Mouse (Mus musculus): ENCODE measurements around the gene Cep170b.

The Cep170b gene

DNA sequence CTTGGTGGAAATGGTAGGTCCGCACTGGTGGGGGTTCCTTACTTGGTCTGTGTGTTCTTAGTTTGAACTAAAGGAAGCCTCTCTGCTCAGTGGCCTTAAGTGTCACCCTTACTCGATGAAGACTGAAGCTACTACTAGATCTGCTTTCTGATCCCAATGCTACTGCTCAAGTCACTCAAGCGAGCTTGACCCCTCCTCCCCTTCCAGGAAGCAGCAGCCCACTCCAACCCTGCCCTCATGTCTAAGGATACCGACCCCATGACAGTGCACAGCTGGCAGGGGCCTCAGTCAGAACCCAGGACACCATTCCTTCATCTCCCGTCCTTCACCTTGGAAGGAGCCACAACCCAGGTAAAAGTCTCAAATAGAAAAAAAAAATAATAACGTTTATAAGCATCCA is at the start of gene Cep170b:
TSS of gene Cep170b (plus strand) at position 240 of the 400 bp plus-strand sequence.
- DNase-seq (ENCODE audit: low spot score) = no peak

DNA sequence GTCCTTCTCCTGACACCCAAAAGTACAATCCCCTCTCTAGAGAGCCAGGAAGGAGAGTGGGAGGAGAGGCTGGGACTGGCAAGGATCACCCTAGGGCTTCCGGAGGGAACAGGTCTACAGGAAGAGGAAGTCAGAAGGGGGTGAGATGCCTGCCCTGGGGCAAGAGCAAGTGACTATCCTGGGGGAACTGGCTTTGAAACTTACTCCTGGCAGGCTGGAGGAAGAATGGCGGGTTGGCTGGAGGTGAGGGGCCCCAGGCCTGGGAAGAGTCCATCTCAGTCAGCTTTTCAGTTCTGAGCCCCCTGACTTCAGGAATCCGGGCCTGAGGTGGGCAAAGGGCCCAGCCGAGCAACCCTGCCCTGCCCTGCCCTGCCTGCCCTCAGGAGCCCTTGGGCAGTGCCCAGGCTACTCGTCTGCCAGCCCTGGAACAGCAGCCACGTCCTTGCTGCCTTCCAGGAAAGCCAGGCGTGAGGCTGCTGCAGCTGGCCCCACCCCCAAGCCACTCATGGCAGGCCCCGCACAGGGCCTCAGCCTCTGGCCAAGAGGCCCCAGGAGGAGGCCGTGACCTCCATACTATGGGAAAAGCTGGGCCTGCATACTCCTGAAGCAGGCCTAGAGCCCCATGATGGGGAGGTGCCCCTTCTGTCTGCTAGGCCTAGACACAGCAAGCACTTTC is 49.4 kb upstream of the Cep170b start:
- no peak for DNase-seq (ENCODE audit: low spot score)

DNA sequence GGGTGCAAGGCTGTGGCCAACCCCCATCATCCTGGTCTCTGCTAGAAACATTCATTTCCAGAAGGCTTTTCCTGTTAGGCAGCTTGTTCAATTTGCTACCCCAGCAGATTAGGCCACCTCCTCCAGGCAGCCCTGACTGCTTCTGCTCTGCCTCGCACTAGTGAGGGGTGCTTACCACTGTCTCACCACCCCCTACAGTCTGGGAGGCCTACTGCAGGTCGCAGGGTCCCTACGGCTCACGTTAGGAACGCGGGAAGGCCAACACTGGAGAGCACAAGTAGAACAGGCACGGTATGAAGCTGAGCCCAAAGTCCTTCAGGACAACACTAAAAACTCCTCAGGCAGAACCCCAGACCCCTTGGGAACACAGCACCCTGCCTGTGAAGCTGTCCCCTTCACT is 48.4 kb upstream of the Cep170b start:
- DNase-seq (ENCODE audit: low spot score) = no peak

DNA sequence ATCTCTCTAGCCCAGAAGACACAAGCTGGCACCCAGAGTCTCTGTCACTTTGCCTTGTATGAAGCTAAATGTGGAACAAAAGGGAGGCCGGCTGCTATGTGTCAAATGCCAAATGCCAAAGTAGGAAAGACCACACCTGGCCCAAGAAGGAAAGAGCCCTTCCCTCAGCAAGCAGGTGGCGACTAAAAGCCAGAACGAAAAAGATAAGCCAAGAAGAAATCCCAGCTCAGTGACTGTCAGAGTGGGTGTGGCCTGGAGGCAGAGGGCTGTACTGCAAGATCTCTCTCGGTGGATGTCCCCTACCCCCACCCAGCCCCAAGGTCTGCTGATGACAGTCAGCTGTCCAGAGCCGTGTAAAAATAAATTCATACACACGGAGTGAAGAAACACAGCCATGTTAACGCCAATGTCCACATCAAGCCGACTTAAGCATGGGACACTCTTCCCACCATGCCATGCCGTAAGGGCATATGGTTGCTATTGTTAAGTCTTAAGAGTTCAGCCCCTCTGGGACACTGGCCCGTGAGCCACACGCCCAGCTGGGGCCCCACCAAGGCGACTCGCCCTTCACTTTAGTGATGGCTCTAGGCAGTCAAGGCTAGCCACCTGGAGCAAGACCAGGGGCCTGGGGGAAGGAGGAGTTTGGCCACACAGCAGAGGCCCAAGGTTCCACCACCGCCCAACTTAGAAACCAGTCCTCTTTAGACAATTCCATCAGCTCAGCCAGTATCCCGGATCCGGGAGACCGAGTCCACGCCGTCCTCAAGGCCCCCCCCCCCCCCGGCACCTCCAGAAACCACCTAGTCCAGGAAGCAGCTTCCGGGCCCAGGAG is 47.3 kb upstream of the Cep170b start:
- no peak for DNase-seq (ENCODE audit: low spot score)

DNA sequence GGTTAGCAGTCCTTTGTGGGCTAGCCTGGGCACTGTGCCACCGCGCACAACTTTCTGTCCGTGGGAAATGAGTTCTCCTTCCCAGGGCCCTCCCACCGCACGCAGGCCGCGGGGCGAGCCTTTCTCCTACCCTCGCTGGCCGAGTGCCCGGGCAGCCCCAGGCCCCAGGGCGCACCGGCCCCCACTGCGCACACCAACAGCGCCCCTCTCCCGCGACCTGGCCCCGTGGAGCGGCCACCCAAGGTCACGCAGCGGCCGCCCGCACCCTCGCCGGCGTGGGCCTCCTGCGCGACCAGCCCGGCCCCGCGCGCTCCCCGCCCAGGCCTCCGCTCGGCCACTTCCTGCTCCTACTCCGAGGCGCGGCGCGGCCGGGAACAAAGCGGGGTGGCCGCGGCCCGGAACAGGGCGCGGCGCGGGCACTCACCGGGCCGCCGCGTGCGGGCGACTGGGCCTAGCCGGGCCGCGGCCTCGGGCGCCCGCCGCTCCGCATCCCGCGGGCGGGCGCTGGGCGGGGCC is 46.6 kb upstream of the Cep170b start:
- DNase-seq (ENCODE audit: low spot score) = peak; percentile 61

DNA sequence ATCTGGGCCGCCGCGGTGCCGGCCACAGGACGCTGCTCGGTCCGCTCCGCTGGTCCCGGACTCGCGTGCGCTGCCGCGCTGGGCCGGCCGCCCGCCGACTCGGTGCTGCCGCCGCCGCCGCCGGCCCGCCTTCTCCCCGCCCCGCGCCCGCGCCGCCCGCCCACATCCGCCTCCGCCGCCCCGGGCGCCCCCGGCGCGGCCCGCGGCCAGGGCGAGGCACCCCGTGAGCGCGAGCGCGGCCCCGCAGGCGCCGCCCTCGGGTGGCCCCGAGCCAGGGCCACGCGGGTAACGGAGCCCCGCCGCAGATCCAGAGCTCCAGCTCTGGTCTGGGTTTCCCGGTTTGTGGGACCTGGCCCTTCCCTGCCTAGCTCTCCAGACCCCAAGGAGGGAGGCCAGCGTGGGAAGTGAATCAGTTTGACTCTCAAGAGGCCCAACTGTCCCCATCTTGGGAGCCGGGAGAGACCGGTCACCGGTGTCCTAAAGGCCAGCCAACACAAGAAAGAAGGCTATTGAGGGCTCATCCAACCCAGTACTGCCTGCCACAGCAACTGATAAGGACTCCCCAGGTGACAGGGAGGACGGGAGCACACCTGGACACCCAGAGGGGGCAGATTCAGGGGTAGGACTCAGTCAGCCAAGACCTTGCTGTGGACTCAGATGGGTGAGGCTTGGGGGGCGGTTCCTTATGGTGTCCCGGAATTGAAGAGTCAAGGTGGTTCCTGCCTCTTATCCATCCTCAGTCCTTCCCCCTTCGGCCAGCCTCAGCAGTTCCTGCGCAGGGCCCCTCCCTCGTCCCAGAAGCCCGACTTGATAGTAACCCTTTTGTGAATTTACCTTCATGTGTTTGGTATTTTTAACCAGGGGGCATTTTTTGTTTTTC is 45.9 kb upstream of the Cep170b start, which contains the start of gene Akt1:
TSS of gene Akt1 (minus strand) at position 753 of the 880 bp plus-strand sequence.
- DNase-seq (ENCODE audit: low spot score) = peak; percentile 61

DNA sequence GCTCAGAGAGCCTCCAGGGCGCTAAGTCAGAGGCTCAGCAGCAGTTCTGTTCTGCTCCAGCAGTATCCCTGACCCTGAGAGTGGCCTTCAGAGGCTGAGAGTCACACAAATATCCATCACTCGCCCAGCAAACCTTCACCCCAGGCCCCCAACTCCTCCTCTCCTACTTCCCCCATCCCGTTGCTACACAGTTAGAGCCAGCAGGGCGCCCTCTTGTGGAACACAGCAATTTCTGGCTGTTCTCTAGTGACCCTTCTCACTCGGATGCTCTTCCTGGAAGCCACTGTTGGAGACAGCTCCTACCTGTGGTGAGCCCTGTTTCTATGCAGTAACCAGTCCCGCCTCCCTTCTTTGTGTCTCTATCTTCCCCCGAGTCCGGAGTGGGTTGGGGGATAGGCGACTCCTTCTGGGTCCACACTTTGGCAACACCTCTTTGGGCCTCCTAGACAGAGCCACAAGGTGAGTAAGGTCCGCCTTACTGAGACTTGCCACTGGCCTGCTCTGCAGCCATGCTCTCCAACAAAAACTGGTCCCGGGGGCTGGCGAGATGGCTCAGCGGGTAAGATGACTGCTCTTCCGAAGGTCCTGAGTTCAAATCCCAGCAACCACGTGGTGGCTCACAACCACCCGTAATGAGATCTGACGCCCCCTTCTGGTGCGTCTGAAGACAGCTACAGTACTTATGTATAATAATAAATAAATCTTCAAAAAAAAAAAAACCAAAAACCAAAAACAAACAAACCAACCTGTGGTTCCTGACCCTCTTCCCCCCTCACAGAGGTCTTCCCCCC is 44.8 kb upstream of the Cep170b start:
- peak; percentile 78 for DNase-seq (ENCODE audit: low spot score)

DNA sequence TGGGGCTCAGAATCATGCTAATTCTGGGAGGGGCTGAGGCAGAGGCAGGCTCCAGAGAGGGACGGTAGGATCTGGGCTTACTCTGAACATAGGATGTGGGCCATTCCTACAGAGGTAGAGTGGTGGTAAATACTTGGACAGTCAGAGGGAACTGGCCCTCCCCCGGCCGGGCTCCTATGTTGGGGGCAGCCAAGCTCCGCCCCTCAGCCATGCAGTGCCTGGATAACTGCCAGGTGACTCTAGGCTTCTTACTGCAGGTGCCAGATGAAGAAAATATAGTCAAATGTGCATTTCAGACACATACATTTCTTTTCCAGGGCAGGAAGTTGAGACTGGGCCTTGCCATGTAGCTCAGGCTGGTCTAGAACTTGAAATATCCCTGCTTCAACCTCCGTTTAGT is 43.2 kb upstream of the Cep170b start:
- no peak for DNase-seq (ENCODE audit: low spot score)

DNA sequence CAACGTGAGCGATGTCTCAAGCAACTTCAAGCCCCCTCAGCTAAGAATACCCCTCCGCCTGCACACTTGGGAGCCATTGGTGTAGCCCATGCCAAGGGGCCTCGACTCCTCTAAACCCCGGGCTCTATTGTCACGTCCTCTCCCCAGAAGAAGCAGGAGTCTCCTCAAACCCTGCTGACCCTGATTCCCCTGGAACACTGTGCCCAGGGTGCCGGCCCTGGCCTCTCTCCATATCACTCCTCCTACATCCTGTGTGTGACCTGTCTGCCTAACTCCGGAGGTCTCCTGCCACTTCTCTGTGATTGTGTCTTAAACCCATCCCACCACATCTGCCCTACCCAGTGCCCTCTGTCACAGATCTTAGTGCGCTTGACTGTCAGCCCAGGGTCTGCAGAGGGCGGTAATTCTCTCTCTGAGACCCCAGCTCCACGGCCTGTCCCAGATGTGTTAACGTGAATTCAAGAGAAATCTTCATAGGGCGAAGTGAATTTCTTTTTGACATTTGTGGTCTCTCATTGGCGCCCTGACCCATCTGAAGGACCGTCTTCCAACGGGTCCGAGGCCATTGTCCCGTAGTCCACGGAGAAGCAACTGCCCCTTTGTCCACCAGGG is 42.2 kb upstream of the Cep170b start:
- no peak for DNase-seq (ENCODE audit: low spot score)

DNA sequence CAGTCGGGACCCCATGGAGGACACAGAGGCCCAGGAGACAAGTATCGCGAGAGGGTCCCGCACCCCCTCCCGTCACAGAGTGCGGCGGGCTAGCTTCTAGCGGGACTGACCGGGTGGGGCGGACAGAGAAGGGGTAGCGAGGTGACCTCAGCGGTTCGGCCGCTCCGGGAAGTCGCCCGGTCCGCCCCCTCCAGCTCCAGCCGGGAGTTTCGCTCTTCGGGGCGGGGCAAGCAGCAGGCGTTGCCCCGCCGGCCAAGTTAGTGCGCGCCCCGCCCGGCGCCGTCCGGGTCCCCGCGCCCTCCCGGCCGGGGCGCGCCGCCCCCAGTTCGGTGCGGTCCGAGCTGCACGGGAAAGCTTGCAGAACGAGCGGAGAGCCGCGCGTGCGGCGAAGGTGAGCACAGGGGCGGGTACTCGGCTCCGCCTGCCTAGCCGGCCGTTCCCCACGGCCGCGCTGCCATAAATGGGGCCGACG is 41.7 kb upstream of the Cep170b start, which contains the start of gene Zbtb42:
TSS of gene Zbtb42 (plus strand) at position 274 of the 472 bp plus-strand sequence.
- DNase-seq (ENCODE audit: low spot score) = peak; percentile 52

DNA sequence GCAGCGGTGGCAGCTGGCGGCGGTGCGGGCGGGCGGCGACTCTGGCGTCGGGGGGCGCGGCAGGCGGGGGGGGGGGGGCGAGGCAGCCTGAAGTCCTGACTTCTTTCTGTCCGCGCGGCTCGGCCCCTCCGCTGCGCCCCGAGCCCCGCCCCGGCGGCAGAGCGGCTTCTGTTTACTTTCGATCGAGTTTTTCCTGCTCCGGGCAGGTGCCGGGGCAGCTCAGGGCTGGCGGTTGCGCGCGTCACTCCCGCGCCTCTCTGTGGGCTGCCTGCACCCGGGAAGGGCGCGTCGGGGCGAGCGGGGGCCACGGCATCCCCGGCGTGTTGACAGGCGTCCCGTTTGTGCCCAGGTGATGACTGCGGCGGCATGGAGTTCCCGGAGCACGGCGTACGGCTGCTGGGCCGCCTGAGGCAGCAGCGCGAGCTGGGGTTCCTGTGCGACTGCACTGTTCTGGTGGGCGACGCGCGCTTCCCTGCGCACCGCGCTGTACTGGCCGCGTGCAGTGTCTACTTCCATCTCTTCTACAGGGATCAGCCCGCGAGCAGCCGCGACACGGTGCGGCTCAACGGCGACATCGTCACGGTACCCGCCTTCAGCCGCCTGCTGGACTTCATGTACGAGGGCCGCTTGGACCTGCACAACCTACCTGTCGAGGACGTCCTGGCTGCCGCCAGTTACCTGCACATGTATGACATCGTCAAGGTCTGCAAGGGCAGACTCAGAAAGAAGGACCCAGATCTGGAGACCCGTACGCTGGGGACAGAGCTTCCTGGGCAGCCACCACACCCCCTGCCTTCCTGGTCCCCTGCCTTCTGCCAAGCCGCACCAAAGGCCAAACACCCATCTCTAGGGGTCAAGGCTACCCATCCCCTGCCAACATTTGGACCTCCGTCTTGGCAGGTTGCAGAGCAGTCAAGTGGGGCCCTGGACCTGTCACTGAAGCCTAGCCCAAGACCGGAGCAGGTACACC is 40.9 kb upstream of the Cep170b start:
- DNase-seq (ENCODE audit: low spot score) = no peak

DNA sequence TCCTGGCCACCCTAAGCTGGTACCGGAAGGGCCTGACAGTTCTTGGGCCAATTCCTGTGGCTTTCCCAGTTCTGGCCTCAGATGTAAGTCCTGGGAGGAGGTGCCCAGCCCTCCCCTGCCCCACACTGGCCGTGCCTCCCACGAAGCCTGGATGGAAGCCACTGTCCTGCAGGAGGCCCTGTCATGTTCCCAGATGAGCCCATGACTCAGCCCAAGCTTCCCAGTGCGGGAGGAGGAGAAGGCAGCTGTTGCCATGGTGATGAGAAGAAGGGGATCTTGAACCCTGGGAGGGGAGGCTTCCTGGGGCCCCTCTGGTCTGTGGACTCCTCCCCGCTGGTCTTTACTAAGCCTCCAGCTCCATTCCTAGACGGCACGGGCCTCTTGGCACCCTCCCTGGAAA is 36.9 kb upstream of the Cep170b start:
- no peak for DNase-seq (ENCODE audit: low spot score)

DNA sequence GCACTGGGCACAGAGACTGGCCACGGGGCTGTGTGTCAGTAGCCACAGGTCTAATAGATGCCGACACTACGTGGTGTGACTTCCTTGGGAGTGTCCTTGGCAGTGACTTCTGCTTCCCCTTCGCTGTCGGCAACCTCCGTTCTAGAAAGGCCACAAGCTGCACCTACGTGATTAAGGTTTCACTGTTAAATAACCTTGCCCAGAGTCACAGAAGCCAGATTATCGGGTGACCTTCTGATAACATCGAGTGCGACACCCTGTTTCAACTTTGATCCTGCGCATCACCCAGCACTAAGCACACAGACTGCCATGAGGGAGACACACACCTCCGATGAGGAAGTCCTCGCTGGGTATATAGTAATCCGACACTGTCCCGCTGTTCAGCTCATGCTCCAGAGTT is 31.8 kb upstream of the Cep170b start:
- DNase-seq (ENCODE audit: low spot score) = no peak

DNA sequence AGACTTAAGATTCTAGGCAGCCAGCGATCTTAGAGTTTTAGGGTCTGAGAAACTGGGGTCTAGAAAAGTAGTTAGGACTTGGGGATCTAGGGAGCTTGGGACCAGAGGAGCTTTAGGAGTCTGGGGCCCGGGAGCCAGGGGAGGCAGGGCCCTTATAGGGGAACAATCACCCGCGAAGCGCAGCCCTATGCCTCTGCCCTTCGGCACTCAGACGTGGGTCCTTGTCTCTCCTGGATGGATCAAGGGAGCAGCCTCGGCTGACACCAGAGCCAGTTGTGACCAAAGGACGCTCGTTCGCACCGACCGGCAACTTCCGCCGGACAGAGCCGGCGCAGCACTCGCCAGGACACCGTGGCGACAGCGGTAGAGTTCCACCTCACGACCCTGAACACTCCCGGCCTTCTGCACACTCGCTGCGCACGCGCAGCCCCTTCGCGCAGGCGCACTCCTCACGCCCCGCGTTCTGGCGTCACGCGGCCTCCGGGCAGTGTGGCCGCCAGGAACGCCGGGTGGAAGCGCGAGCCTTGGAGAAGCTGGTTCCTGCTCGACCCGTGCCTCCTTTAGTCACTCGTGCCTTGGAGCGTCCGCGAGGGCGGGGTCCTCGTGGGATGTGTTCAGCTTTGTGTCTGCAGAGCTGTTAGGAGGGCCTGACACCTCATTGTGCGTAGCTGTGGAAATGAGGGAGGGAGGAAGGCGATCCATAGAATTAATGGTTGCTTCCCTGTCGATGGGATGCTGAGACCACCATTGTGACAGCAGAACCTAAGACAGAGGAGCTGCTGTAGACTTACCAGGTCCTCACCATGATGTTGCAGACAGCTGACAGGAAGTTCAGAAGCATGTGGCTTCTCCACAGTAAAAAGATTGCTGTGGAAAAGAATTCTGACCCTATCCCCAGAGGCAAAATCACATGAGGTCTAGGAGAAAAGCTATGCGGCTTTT is 26.8 kb upstream of the Cep170b start:
- peak; percentile 95 for DNase-seq (ENCODE audit: low spot score)

DNA sequence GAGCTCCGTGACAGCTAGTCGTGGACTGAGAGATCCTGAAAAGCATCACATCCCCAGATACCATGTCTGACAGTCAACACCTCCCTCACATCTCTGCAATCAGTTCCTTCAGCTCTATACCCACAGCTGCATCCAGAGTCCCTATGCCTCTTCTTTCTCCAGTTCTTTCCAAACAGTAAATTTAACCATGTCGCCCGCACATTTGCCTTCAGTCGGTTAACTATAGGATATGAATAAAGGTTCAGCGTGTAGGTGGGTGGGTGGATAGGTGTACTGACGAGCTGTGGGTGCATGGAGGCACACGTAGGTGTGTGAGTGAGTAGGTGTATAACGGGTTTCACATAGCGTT is 26.2 kb upstream of the Cep170b start:
- DNase-seq (ENCODE audit: low spot score) = no peak

DNA sequence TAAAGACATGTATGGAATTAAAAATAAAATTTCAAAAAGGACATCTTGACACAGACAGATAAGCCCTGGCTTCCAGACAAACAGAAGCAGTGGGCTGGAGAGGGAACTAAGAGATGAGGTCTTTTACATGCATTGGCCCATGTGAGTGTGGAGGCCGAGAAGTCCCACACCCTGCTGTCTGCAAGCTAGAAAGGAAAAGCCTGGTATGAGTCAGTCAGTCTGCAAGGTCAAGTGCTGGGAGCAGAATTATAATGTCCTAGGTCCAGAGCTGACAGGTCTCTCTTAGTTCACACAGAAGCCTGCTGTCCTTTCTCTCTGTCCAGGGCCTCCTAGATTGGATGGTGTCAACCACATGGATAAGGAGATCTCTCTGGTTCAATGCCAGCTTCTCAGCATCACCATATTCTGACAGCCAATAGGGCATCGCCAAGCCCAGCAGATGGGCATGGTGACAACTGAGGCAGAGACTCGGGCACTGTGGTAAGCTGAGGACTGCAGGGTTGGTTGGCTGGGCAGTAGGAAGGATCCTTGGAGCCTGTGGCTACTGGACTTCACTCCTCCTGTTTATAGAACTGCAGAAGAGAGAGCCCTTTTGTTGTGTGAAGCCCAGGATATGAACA is 23.3 kb upstream of the Cep170b start:
- no peak for DNase-seq (ENCODE audit: low spot score)

DNA sequence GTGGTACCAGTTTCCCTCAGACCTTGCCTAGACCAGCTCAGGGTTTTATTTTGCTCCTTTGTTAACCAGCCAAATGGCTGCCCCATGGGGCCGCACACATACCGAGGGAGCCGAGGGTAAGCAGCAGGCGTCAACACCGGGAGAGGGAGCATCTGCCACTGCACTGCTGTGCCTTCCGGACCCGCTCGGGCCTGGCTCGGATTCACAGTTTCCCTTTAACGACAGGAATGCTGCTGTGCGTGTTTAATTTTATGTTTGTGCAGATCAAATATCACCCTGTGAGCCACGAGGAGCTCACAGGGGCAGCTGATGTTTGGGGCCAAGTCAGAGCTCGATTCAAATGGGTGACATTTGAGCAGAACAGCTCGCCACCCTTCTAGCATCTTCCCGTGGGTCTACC is 19.7 kb upstream of the Cep170b start:
- DNase-seq (ENCODE audit: low spot score) = no peak

Data from testis, postnatal 14 days (tissue).